Mouse (Mus musculus) heart, postnatal 0 days (tissue): ENCODE results near the gene Asb3. TPM values are rescaled to one million over a fixed set of nuclear protein-coding genes. Genes with fewer than 3 reads are reported as not detected.
"Not testable (repeated sequence)": the region's sequence is repeated elsewhere in the genome, so short reads cannot be mapped to it uniquely, and the experiment has no call there.

Experiments
- ATAC-seq: fragments of 200-750 bp; cut with Nextera tagmentation; 2 replicates; pipeline ENCODE4 v1.8.0; 2017; ENCODE audit warnings: low read depth, moderate number of reproducible peaks, moderate library complexity; ENCODE audit not compliant: insufficient read depth
- DNase-seq: peaks from one replicate; pipeline ENCODE4 v3.0.0-alpha.2; 2016; ENCODE audit warnings: low spot score
- H3K27ac ChIP-seq: fragments of 300-500 bp; sonication (generic); 2 replicates; pipeline ENCODE4 v1.5.1; 2014; ENCODE audit warnings: low read depth, mild to moderate bottlenecking
- H3K27me3 ChIP-seq: fragments of 300-500 bp; sonication (generic); 2 replicates; pipeline ENCODE4 v1.6.1; 2014; ENCODE audit warnings: low read length, mixed read lengths; ENCODE audit not compliant: control insufficient read depth, insufficient read depth
- H3K36me3 ChIP-seq: fragments of 300-500 bp; sonication (generic); replicated peaks from 2 replicates; pipeline ENCODE4 v1.6.1; 2014; ENCODE audit warnings: low read length, mixed read lengths; ENCODE audit not compliant: control insufficient read depth, insufficient read depth
- H3K4me1 ChIP-seq: fragments of 300-500 bp; sonication (generic); 2 replicates; pipeline ENCODE4 v1.6.1; 2014; ENCODE audit warnings: antibody characterized with exemption; ENCODE audit not compliant: control insufficient read depth, insufficient read depth
- H3K4me2 ChIP-seq: fragments of 300-500 bp; sonication (generic); 2 replicates; pipeline ENCODE4 v1.6.1; 2014; ENCODE audit warnings: low read depth, mild to moderate bottlenecking, low read length, moderate library complexity
- H3K4me3 ChIP-seq: fragments of 300-500 bp; sonication (generic); 2 replicates; pipeline ENCODE4 v1.5.1; 2014; ENCODE audit warnings: low read depth, low read length
- H3K9ac ChIP-seq: fragments of 300-500 bp; sonication (generic); replicated peaks from 2 replicates; pipeline ENCODE4 v1.6.1; 2014; ENCODE audit warnings: low read depth, low read length, mixed read lengths
- H3K9me3 ChIP-seq: fragments of 300-500 bp; sonication (generic); replicated peaks from 2 replicates; pipeline ENCODE4 v1.6.1; 2016; ENCODE audit warnings: low read length; ENCODE audit not compliant: control insufficient read depth
- CTCF ChIP-seq: IDR thresholded peaks from 2 replicates; pipeline ENCODE4 v1.5.1; 2016; ENCODE audit warnings: antibody characterized with exemption, control low read depth, low read depth
- EP300 ChIP-seq: IDR thresholded peaks from 2 replicates; pipeline ENCODE4 v1.6.1; 2016; ENCODE audit warnings: antibody characterized with exemption, low read depth
- WGBS: fragments of 180-500 bp; shearing (Covaris S2); extraction: QIAGEN DNeasy Blood & Tissue Kit; methylation state at CpG from one replicate; pipeline ENCODE4 v1.1.7; 2014; 5-methylcytosine and 5-hydroxymethylcytosine counted together
- polyA plus RNA-seq: library from polyadenylated mRNA; unstranded; fragments of >200 nt; fragmentation: Nextera tagmentation; extraction: Ambion mirVana; gene quantifications from 2 replicates; pipeline ENCODE4 v1.2.1, GENCODE M21; 2015
- total RNA-seq: library from RNA; depleted of rRNA; stranded (reverse); fragments of >200 nt; gene quantifications from 2 replicates; pipeline ENCODE4 v1.2.3, GENCODE M21; 2014; ENCODE audit warnings: low replicate concordance

Gene Asb3
- total and polyA plus RNA-seq, 2 experiments from 2014 or later, result 10.9 to 11.9 TPM

DNA sequence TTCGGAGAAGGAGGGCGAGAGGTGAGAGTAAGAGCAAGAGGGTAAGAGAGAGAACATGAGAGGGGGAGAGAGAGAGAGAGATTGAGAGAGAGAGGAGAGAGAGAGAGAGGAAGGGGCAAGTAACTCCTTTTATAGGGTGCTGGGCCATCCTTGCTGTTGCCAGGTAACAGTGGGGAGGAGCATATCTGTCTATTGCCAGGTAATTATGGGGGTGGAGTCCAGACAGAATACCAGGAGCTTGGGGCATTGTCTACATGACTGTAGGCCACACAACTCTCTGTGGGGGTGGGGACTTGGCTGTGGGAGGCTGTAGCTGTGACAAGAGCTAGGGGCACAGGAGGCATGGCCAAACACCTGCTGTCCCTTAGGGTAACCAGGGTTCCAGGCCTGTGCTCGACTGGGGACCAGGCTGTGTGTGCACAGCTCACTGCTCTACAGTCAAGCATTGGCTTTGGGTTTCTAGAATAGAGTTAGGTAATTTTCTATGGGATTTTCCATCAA, 205.3 kb downstream of the Asb3 start:
- Histone ChIP-seq H3K36me3 (no peaks in the 10 kb centered on the region; the same call in 1 of the 2 replicates), H3K9me3 (no peaks in the 10 kb centered on the region), H3K4me1 (no peaks in the 10 kb centered on the region), H3K4me2 (no peak overlapping the region), H3K9ac (no peak overlapping the region), H3K27me3 (no peaks in the 10 kb centered on the region), H3K4me3 (no peak overlapping the region), H3K27ac (no peak overlapping the region)
- DNase-seq, result no peak
- TF ChIP-seq EP300 (no peak), CTCF (no peak)
- 93% methylated on average over 3 of the region's 3 CpGs for WGBS
- ATAC-seq, result no peak

DNA sequence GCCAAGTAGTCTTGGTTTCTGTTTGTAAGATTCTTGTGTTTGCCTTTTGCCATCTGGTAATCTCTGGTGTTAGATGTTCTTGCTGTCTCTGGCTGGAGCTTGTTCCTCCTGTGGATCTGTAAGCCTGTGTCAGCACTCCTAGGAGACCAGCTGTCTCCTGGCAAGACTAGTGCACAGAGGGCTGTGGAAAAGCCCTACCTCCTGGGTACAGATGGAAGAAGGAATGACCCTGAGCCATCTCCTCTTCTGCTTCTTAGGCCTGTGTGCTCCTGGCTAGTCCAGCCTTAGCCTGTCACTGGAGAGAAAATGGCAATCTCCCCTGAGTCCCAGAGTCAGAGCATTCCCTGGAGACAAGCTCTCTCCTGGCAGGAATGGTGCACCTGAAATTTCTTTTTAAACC, 214.3 kb downstream of the Asb3 start:
- not testable (repeated sequence) for H3K4me1 ChIP-seq, H3K27ac ChIP-seq, ATAC-seq, DNase-seq, H3K9me3 ChIP-seq, H3K9ac ChIP-seq, H3K4me3 ChIP-seq, H3K4me2 ChIP-seq, H3K27me3 ChIP-seq, H3K36me3 ChIP-seq

- no peaks in the 10 kb centered on the region for H3K36me3 ChIP-seq
- H3K4me1 ChIP-seq, result no peaks in the 10 kb centered on the region
- TF ChIP-seq EP300 (no peak), CTCF (no peak)
- no peak overlapping the region for H3K4me3 ChIP-seq
- DNase-seq, result no peak
- H3K27me3 ChIP-seq, result no peaks in the 10 kb centered on the region
- no peak for ATAC-seq
- WGBS, result 75% methylated on average over 2 of the region's 2 CpGs
- H3K9me3 ChIP-seq, result no peaks in the 10 kb centered on the region
- no peak overlapping the region for H3K9ac ChIP-seq
- H3K27ac ChIP-seq, result no peak overlapping the region
- no peak overlapping the region for H3K4me2 ChIP-seq
Measured at GRCm38 (mm10) chr11:31102188-31102587, 217.0 kb downstream of the Asb3 start.

DNA sequence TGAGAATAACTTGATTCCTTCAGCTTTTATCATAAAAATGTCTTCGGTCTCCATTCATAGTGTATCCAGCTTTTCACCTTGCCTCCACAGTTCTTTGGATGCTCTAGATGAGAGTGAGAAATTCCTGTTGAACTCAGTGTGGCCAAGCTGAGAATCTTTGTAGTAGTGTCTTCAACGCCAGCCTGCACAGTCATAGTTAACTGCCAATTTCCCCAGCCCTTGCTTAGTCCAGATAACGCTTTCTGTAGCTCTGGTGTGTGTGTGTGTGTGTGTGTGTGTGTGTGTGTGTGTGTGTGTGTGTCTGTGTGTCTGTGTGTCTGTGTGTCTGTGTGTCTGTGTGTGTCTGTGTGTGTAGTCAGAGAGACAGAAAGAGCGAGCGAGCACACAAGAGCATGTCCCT, 220.1 kb downstream of the Asb3 start:
- H3K4me1 ChIP-seq, result no peaks in the 10 kb centered on the region
- 87% methylated on average over 5 of the region's 5 CpGs for WGBS
- no peak for TF ChIP-seq CTCF
- no peak for TF ChIP-seq EP300

DNA sequence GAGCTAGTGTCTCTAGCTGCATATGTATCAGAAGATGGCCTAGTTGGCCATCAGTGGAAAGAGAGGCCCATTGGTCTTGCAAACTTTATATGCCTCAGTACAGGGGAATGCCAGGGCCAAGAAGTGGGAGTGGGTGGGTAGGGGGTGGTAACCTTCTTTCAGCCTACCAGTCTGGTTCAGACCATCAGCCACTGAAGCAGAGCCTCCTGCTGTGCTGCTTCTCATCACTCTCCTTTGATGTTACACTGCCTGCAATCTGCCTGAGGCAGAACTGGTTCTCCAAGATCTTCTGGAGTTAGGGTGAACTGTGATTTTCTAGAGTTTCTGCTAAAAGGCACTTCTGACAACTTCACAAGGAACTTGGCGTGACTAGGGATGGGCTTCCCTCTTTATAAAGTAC, 241.7 kb downstream of the Asb3 start:
- not testable (repeated sequence) for H3K4me1 ChIP-seq, DNase-seq, H3K9ac ChIP-seq, ATAC-seq, H3K36me3 ChIP-seq, H3K4me2 ChIP-seq, H3K4me3 ChIP-seq, H3K9me3 ChIP-seq, H3K27me3 ChIP-seq, H3K27ac ChIP-seq
- 45% methylated on average over 1 of the region's 1 CpGs for WGBS

More for the DNA sequence above, 220.1 kb downstream of the Asb3 start:
- no peaks in the 10 kb centered on the region for H3K9me3 ChIP-seq
- no peak for ATAC-seq
- H3K27ac ChIP-seq, result no peak overlapping the region
- H3K4me2 ChIP-seq, result no peak overlapping the region
- no peak overlapping the region for H3K4me3 ChIP-seq
- no peak for DNase-seq
- no peaks in the 10 kb centered on the region for H3K27me3 ChIP-seq
- no peaks in the 10 kb centered on the region for H3K36me3 ChIP-seq
- H3K9ac ChIP-seq, result no peak overlapping the region

DNA sequence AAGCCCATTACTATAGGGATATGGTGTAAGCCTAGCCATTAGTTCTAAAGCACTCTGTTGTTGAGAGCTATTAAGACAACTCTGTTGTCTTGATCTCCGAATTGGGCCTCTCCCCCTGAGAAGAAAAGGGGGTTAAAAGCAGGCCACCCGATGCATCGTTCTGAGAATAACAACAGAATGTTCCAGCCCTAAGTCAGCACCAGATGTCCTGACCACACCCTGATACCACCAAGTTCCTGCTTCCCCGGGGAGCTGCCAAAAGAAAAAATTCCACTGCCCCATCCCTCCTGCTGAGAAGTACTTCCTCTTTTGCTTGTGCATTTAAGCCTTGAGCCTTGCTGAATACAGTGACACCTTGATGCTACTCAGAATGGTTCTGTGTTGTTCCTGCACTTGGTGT, 248.5 kb downstream of the Asb3 start:
- 53% methylated on average over 4 of the region's 4 CpGs for WGBS
- not testable (repeated sequence) for ATAC-seq

DNA sequence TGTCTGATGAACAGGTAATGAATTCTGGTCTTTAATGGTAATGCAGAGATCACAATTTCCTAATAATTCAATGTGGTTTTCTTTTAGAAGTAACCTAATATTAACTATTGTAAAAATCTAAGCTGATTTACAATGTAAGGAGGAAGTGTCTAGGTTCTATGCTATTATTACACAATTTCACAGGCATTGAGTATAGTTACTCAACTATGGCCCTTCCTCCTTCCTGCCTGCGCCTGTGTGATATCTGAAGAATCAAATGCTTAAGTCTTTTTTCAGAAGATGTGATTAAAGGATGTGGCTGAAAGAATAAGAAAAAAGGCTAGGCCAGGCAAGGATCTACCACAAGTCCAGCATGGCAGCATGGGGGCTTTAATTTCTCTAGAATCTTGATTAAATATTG, 249.6 kb downstream of the Asb3 start:
- not testable (repeated sequence) for H3K4me3 ChIP-seq, H3K27ac ChIP-seq, H3K9me3 ChIP-seq, H3K9ac ChIP-seq, H3K4me1 ChIP-seq, DNase-seq, H3K36me3 ChIP-seq, H3K27me3 ChIP-seq, H3K4me2 ChIP-seq, ATAC-seq
- WGBS, result 92% methylated on average over 1 of the region's 1 CpGs

More for the DNA sequence above, 248.5 kb downstream of the Asb3 start:
- H3K27me3 ChIP-seq, H3K4me3 ChIP-seq, H3K9ac ChIP-seq, DNase-seq, H3K9me3 ChIP-seq, H3K36me3 ChIP-seq, H3K27ac ChIP-seq, H3K4me1 ChIP-seq, H3K4me2 ChIP-seq: not testable (repeated sequence)

DNA sequence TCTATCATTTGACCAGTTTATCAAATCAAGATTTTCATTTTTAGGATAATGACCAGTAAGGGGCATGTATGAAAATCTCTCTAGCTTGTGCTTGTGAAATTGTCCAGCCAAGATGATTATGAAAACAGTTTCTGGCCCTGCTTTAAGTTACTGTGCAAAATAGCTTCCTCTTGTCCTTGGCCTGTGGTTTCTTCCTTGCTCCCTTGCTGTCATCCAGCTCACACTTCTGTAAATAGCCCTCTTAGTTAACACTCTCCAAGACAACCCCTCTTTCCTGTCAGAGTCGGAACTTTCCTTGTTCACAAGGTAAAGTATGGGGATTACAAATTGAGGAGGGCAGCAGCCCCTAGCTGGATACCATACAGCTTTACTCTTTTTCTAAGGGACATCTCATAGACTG, 253.2 kb downstream of the Asb3 start:
- H3K36me3 ChIP-seq, H3K4me3 ChIP-seq, ATAC-seq, H3K9ac ChIP-seq, DNase-seq, H3K27me3 ChIP-seq, H3K9me3 ChIP-seq, H3K4me2 ChIP-seq, H3K27ac ChIP-seq, H3K4me1 ChIP-seq: not testable (repeated sequence)
- 13% methylated on average over 1 of the region's 1 CpGs for WGBS
